Mouse (Mus musculus) gonadal fat pad, adult 2 months (tissue): Measurements from ENCODE around the gene Cst11. TPM values are rescaled to one million over a fixed set of nuclear protein-coding genes. Genes with fewer than 3 reads are reported as not detected.
"Not testable (repeated sequence)": the region's sequence is repeated elsewhere in the genome, so short reads cannot be mapped to it uniquely, and the experiment has no call there.

ENCODE experiments used
- DNase-seq: peaks from one replicate; pipeline ENCODE4 v3.0.0-alpha.2; 2012; ENCODE audit warnings: low read depth
- polyA plus RNA-seq: library from polyadenylated mRNA; depleted of rRNA; stranded (reverse); fragments of >200 nt; gene quantifications from 2 replicates; pipeline ENCODE4 v1.2.3, GENCODE M21; 2012; rRNA removed

The Cst11 gene
- 655 and 970 TPM in 2 replicates for polyA plus RNA-seq

DNA sequence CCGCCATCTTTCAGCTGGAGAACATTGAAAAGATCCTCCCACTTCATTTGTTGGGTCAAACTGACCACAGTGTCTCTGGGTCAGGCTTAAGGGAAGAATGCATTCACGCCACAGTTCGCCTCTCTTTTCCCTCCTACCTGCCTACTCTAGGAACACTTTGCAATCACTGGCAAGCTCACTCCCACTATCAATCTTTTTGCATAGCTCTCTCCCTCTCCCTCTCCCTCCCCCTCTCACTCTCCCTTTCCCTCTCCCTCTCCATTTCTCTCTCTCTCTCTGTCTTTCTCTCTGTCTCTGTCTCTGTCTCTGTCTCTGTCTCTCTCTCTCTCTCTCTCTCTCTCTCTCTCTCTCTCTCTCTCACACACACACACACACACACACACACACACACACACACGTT lies at the start of gene Cst11:
Gene Cst11, minus strand, starts transcription at position 101 of the 400 bp plus-strand sequence.
- DNase-seq = not testable (repeated sequence)

DNA sequence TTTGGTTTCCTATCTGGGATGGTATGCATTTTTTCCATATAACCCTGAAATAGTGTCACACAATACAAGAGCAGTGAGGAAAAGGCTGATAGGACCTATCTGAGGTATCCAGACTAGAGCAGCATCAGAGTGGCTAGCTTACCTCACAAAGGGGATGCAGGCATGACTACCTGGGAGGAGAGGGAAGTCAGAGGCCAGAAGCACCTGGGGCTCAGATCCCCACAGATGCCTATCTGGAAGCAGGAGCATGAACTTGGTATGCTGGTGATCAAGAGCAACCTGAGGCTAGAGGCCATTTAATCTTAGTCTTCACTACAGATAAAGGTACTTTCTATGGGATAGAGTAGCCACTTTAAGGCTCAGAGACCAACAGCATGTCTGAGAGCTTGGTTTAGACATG lies 48.6 kb upstream of the Cst11 start, which contains the start of gene Cst13:
Gene Cst13, plus strand, starts transcription at position 173 of the 400 bp plus-strand sequence.
- DNase-seq = no peak

GRCm38 (mm10) chr2:148806696-148807095 lies 35.4 kb upstream of the Cst11 start:
- DNase-seq = no peak

- peak; percentile 2 for DNase-seq
These were observed 30.2 kb upstream of the Cst11 start for GRCm38 (mm10) chr2:148801491-148801921.

- DNase-seq = no peak
These were observed 27.2 kb upstream of the Cst11 start, which contains the start of gene Cst8 for GRCm38 (mm10) chr2:148798485-148798884. Gene Cst8, plus strand, starts transcription at chr2:148798785.

- no peak for DNase-seq
These were observed 17.8 kb upstream of the Cst11 start, which contains the start of gene Cst12 for GRCm38 (mm10) chr2:148789142-148789541. Gene Cst12, plus strand, starts transcription at chr2:148789361.

- DNase-seq = no peak
These were observed 10.4 kb upstream of the Cst11 start, which contains the start of gene 8030411F24Rik for GRCm38 (mm10) chr2:148781709-148782108. Gene 8030411F24Rik, plus strand, starts transcription at chr2:148782009.

DNA sequence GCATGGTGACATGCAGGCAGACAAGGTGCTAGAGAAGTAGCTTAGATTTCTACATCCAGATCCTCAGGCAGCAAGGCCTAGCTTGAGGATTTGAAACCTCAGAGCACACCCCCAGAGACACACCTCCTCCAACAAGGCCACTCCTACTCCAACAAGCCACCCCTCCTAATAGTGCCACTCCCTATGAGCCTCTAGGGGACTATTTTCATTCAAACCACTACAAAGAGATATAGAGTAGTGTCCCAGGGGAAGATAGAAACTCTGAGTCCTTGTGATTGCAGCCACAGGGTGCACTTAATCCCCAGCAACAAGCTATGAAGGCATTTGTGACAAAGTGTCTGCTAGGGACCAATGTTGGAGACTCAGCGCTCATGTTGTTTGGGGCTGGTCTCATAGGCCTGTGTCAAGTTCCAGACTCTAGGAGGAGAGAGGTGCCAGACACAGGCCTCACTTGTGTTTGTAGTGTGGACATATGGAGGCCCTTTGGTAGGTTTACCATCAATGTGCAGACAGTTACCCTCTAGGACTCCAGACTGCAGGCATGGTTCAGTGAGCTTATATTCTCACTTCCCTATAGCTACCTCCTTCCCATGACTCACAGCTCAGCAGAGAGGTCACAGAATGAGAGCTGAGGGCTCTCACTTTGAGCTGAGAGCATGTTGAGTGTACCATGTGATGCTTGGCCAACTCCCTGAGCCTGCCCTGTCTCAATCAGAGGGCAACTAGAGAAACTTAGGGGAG lies 7.5 kb downstream of the Cst11 start:
- DNase-seq = no peak

DNA sequence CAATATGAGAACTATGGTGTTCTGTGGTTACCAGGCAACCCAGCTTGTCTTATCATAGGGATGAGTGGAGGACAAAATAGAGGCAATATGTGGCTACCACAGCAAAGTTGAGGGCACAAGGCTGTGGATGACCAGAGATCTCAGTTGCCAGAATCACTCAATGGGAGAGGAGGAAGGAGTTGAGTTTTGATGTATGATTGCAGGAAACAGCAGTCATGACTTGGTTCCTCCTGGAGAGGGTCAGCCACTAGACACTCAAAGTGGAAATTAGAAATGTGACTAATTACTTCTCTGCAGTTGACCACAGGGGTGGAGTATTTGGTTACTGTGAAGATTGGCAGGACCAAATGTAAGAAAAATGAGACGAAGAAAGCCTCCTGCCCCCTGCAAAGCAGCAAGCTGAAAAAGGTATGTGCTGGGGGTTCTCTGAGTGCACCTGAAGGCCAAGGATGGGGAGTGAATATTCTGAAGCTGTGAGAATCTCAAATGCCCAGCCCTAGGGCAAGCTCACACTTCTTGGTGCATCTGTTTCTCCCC lies 16.9 kb downstream of the Cst11 start:
- no peak for DNase-seq

DNA sequence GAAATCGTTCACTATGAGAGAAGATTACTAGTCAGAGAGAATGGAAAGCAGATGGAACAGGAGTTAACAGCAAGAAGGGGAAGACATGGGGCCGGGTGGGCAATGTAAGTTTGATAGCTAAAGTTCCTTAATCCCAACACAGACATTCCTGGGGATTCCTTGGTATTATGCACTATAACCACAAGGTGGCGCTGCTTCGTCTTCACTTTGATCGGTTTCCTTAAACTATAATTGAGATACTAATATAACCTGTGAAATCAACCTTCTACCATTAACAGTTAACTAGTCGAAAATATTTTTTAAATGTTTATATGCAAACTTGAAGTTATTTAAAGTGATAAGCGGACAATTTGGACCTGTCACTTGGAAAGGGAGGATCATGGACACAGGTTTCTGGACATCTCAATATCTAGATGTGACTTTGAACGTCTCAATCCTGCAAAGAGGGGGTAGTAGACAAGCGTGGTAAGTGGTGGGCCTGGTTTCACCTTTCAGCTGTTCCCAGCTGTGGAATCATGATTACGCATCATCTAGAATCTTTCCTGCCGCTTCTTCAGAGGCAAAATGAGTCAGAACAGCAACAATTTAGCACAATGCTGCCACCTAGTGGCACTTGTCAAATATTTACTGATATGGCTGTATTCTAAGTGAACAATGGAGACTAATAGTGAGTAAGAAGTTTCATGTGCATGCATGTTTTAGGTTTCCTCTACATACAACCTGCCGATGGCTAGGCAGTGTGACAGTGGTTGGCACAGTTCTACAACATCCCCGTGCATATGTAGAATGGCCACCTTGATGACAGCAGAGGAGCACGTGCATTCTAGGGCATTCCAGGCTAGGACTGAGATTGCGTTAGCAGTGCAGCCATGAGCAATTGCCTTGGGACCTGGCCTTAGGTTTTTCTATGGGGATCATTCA lies 19.1 kb downstream of the Cst11 start:
- DNase-seq = no peak

DNA sequence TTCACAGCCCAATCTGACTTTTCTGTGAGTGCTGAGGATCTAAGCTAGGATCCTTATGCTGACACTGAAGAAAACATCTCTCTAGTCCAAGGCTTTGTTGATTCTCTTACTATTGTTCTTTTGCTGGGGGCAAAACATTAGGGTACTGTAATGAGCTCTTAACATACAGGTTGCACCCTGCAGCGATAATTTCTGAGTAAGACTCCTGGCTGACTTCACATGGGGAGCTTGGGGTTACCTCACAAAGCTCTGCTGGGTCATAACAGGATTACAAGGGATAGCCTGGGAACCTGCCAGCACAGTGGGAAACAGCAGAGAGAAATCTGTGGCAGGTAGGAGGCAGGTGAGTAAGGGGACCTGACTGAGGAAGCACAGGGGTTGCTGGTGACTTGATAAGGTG lies 21.2 kb downstream of the Cst11 start, which contains the start of gene Cstl1:
Gene Cstl1, plus strand, starts transcription at position 301 of the 400 bp plus-strand sequence.
- no peak for DNase-seq

- DNase-seq = no peak
These were observed 27.4 kb downstream of the Cst11 start for GRCm38 (mm10) chr2:148743846-148744407.

- DNase-seq = no peak
These were observed 28.3 kb downstream of the Cst11 start for GRCm38 (mm10) chr2:148743001-148743400.

- no peak for DNase-seq
These were observed 38.8 kb downstream of the Cst11 start, which contains the start of gene Napb for GRCm38 (mm10) chr2:148732327-148733000. Gene Napb, minus strand, starts transcription at chr2:148732467.

DNA sequence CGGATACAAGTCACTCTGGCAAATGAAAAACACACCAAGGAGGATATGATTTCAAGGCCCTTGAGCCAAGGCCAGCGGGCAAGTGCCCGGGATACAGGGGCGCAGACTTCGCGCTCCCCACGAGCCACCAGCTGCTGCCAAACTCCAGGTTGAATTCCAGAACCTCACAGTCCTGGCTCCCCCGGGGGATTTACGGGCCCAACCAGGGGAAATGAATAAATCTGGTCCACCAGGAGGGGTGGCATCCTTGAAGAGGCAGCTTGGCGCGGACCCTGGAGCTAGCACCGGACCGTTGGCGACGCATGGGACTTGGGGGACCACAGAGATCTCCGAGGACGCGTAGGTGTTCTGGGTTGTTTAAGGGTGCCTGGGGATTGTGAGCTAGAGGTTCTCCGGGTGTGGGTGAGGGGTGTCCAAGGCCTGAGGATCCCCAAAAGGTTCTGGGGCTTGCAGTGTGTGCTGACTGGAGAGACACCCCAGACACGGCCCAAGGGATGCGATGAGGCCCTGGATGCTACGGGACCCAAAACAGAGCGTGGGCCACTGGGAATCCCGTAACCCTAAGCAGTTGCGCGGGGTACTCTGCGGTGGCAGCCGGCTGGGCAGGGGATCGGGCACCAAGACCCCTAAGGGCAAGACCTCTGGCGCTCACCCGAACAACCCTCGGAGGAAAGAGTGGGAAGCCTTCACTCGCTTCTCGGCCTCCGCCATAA lies 39.5 kb downstream of the Cst11 start:
- DNase-seq = no peak

GRCm38 (mm10) chr2:148719271-148719995 lies 51.9 kb downstream of the Cst11 start:
- DNase-seq = no peak
